Mouse (Mus musculus): ENCODE results near the gene Tmem63a. TPM values are rescaled to one million over a fixed set of nuclear protein-coding genes. Genes with fewer than 3 reads are reported as not detected.
A peak's percentile ranks its signal among the peaks of the same experiment; 100 is the strongest.

Gene Tmem63a
- polyA plus RNA-seq, 1 experiment from 2014 or later, result 12.1 TPM

GRCm38 (mm10) chr1:180906461-180907147, 35.5 kb upstream of the Tmem63a start:
- Histone ChIP-seq H3K4me2 (0 out of 2 replicates have a peak overlapping the region, but pooled peaks have one; percentile 86), H3K9ac (replicated peaks) (no peak overlapping the region; the same call in 1 of the 2 replicates), H3K27ac (no peak overlapping the region), H3K36me3 (peaks cover 44% of the 10 kb centered on the region), H3K9me3 (no peaks in the 10 kb centered on the region), H3K27me3 (no peaks in the 10 kb centered on the region), H3K4me1 (replicated peaks) (peaks cover 19% of the 10 kb centered on the region), H3K4me3 (replicated peaks) (no peak overlapping the region)
- WGBS, result 91% methylated on average over 24 of the region's 24 CpGs
- no peak for ATAC-seq (ENCODE audit: insufficient number of reproducible peaks, insufficient read depth, low FRiP score, low TSS enrichment, low read depth)

GRCm38 (mm10) chr1:180911138-180911537, 31.0 kb upstream of the Tmem63a start:
- Histone ChIP-seq H3K4me2 (peak overlapping the region; percentile 26), H3K9ac (replicated peaks) (no peak overlapping the region)

GRCm38 (mm10) chr1:180911653-180912287, 30.4 kb upstream of the Tmem63a start:
- no peak overlapping the region for H3K4me3 ChIP-seq (replicated peaks)
- 32% methylated on average over 20 of the region's 20 CpGs for WGBS

More at GRCm38 (mm10) chr1:180911138-180911537, 31.0 kb upstream of the Tmem63a start:
- H3K4me3 ChIP-seq (replicated peaks), result no peak overlapping the region
- WGBS, result 44% methylated on average over 8 of the region's 8 CpGs
- no peaks in the 10 kb centered on the region for H3K9me3 ChIP-seq
- peaks cover 37% of the 10 kb centered on the region for H3K36me3 ChIP-seq
- H3K27ac ChIP-seq, result no peak overlapping the region
- no peaks in the 10 kb centered on the region for H3K27me3 ChIP-seq
- peaks cover 36% of the 10 kb centered on the region for H3K4me1 ChIP-seq (replicated peaks)
- no peak for ATAC-seq (ENCODE audit: insufficient number of reproducible peaks, insufficient read depth, low FRiP score, low TSS enrichment, low read depth)

GRCm38 (mm10) chr1:180912792-180913191, 29.4 kb upstream of the Tmem63a start:
- H3K4me2 ChIP-seq, result no peak overlapping the region
- peak overlapping the region; percentile 51 for H3K27ac ChIP-seq
- 74% methylated on average over 5 of the region's 5 CpGs for WGBS
- H3K9ac ChIP-seq (replicated peaks), result no peak overlapping the region
- ATAC-seq (ENCODE audit: insufficient number of reproducible peaks, insufficient read depth, low FRiP score, low TSS enrichment, low read depth), result no peak
- H3K4me3 ChIP-seq (replicated peaks), result no peak overlapping the region
- peaks cover 21% of the 10 kb centered on the region for H3K36me3 ChIP-seq
- H3K4me1 ChIP-seq (replicated peaks), result peaks cover 34% of the 10 kb centered on the region
- H3K27me3 ChIP-seq, result no peaks in the 10 kb centered on the region
- H3K9me3 ChIP-seq, result no peaks in the 10 kb centered on the region

More at GRCm38 (mm10) chr1:180911653-180912287, 30.4 kb upstream of the Tmem63a start:
- no peak for ATAC-seq (ENCODE audit: insufficient number of reproducible peaks, insufficient read depth, low FRiP score, low TSS enrichment, low read depth)
- Histone ChIP-seq H3K9me3 (no peaks in the 10 kb centered on the region), H3K4me1 (replicated peaks) (peaks cover 34% of the 10 kb centered on the region), H3K9ac (replicated peaks) (no peak overlapping the region), H3K27me3 (no peaks in the 10 kb centered on the region), H3K4me2 (peak overlapping the region; percentile 26), H3K36me3 (peaks cover 31% of the 10 kb centered on the region), H3K27ac (peak overlapping the region; percentile 1; the same call in 1 of the 2 replicates)

GRCm38 (mm10) chr1:180913797-180914196, 28.3 kb upstream of the Tmem63a start:
- no peaks in the 10 kb centered on the region for H3K27me3 ChIP-seq
- ATAC-seq (ENCODE audit: insufficient number of reproducible peaks, insufficient read depth, low FRiP score, low TSS enrichment, low read depth), result peak; percentile 54; the same call in 1 of the 2 replicates
- 15% methylated on average over 4 of the region's 4 CpGs for WGBS
- no peak overlapping the region for H3K9ac ChIP-seq (replicated peaks)
- H3K36me3 ChIP-seq, result peaks cover 11% of the 10 kb centered on the region
- no peak overlapping the region for H3K4me3 ChIP-seq (replicated peaks)
- H3K4me1 ChIP-seq (replicated peaks), result peaks cover 34% of the 10 kb centered on the region
- no peak overlapping the region for H3K4me2 ChIP-seq
- H3K9me3 ChIP-seq, result no peaks in the 10 kb centered on the region
- H3K27ac ChIP-seq, result peak overlapping the region; percentile 51

GRCm38 (mm10) chr1:180916425-180916824, 25.7 kb upstream of the Tmem63a start:
- no peak overlapping the region for H3K4me3 ChIP-seq (replicated peaks)
- no peaks in the 10 kb centered on the region for H3K9me3 ChIP-seq
- H3K9ac ChIP-seq (replicated peaks), result no peak overlapping the region
- no peak overlapping the region for H3K27ac ChIP-seq
- H3K4me2 ChIP-seq, result no peak overlapping the region
- no peaks in the 10 kb centered on the region for H3K36me3 ChIP-seq
- peaks cover 32% of the 10 kb centered on the region for H3K4me1 ChIP-seq (replicated peaks)
- ATAC-seq (ENCODE audit: insufficient number of reproducible peaks, insufficient read depth, low FRiP score, low TSS enrichment, low read depth), result no peak
- WGBS, result 92% methylated on average over 11 of the region's 11 CpGs
- H3K27me3 ChIP-seq, result no peaks in the 10 kb centered on the region; the same call in 1 of the 2 replicates

GRCm38 (mm10) chr1:180917053-180917452, 25.1 kb upstream of the Tmem63a start:
- Histone ChIP-seq H3K4me1 (replicated peaks) (peaks cover 26% of the 10 kb centered on the region), H3K9me3 (no peaks in the 10 kb centered on the region), H3K27ac (0 out of 2 replicates have a peak overlapping the region, but pooled peaks have one; percentile 12), H3K4me2 (no peak overlapping the region), H3K36me3 (no peaks in the 10 kb centered on the region), H3K9ac (replicated peaks) (no peak overlapping the region), H3K4me3 (replicated peaks) (no peak overlapping the region), H3K27me3 (no peaks in the 10 kb centered on the region; the same call in 1 of the 2 replicates)
- no peak for ATAC-seq (ENCODE audit: insufficient number of reproducible peaks, insufficient read depth, low FRiP score, low TSS enrichment, low read depth)
- WGBS, result 32% methylated on average over 1 of the region's 1 CpGs

- Histone ChIP-seq H3K36me3 (no peaks in the 10 kb centered on the region), H3K9me3 (no peaks in the 10 kb centered on the region), H3K27me3 (no peaks in the 10 kb centered on the region; the same call in 1 of the 2 replicates), H3K4me1 (replicated peaks) (0 out of 2 replicates have a peak, but pooled peaks cover under 1% of the 10 kb centered on the region), H3K9ac (replicated peaks) (no peak overlapping the region), H3K4me3 (replicated peaks) (no peak overlapping the region), H3K4me2 (no peak overlapping the region), H3K27ac (no peak overlapping the region)
- 40% methylated on average over 8 of the region's 8 CpGs for WGBS
- ATAC-seq (ENCODE audit: insufficient number of reproducible peaks, insufficient read depth, low FRiP score, low TSS enrichment, low read depth), result no peak
These were observed 22.5 kb upstream of the Tmem63a start for GRCm38 (mm10) chr1:180919686-180920085.

GRCm38 (mm10) chr1:180922273-180923048, 19.7 kb upstream of the Tmem63a start:
- H3K36me3 ChIP-seq, result no peaks in the 10 kb centered on the region
- H3K4me3 ChIP-seq (replicated peaks), result no peak overlapping the region
- H3K27ac ChIP-seq, result no peak overlapping the region
- H3K4me1 ChIP-seq (replicated peaks), result no peaks in the 10 kb centered on the region
- no peaks in the 10 kb centered on the region; the same call in 1 of the 2 replicates for H3K27me3 ChIP-seq
- H3K9ac ChIP-seq (replicated peaks), result no peak overlapping the region
- 62% methylated on average over 6 of the region's 6 CpGs for WGBS
- no peak for ATAC-seq (ENCODE audit: insufficient number of reproducible peaks, insufficient read depth, low FRiP score, low TSS enrichment, low read depth)
- no peak overlapping the region for H3K4me2 ChIP-seq
- H3K9me3 ChIP-seq, result no peaks in the 10 kb centered on the region

- WGBS, result 26% methylated on average over 2 of the region's 2 CpGs
- no peak for ATAC-seq (ENCODE audit: insufficient number of reproducible peaks, insufficient read depth, low FRiP score, low TSS enrichment, low read depth)
- Histone ChIP-seq H3K4me2 (no peak overlapping the region), H3K27me3 (peaks cover 3% of the 10 kb centered on the region), H3K9ac (replicated peaks) (no peak overlapping the region), H3K4me3 (replicated peaks) (no peak overlapping the region), H3K4me1 (replicated peaks) (no peaks in the 10 kb centered on the region), H3K36me3 (no peaks in the 10 kb centered on the region), H3K9me3 (no peaks in the 10 kb centered on the region), H3K27ac (no peak overlapping the region)
These were observed 17.4 kb upstream of the Tmem63a start for GRCm38 (mm10) chr1:180924737-180925136.

GRCm38 (mm10) chr1:180926286-180926685, 15.9 kb upstream of the Tmem63a start:
- Histone ChIP-seq H3K9me3 (no peaks in the 10 kb centered on the region), H3K27ac (no peak overlapping the region), H3K4me2 (no peak overlapping the region), H3K27me3 (peaks cover 12% of the 10 kb centered on the region), H3K36me3 (no peaks in the 10 kb centered on the region), H3K4me3 (replicated peaks) (no peak overlapping the region), H3K9ac (replicated peaks) (no peak overlapping the region), H3K4me1 (replicated peaks) (no peaks in the 10 kb centered on the region)
- no peak for ATAC-seq (ENCODE audit: insufficient number of reproducible peaks, insufficient read depth, low FRiP score, low TSS enrichment, low read depth)
- 73% methylated on average over 4 of the region's 4 CpGs for WGBS
